Mouse (Mus musculus) forebrain, embryonic 16.5 days (tissue): Measurements from ENCODE around the gene Fubp1. TPM values are rescaled to one million over a fixed set of nuclear protein-coding genes. Genes with fewer than 3 reads are reported as not detected.

ENCODE experiments used
- ATAC-seq: fragments of 200-750 bp; cut with Nextera tagmentation; 2 replicates; pipeline ENCODE4 v1.8.0; 2017; ENCODE audit warnings: mild to moderate bottlenecking, moderate library complexity
- H3K27ac ChIP-seq: fragments of 300-500 bp; sonication (generic); 2 replicates; pipeline ENCODE4 v1.5.1; 2014; ENCODE audit warnings: low read length, control low read depth
- H3K27me3 ChIP-seq: fragments of 300-500 bp; sonication (generic); replicated peaks from 2 replicates; pipeline ENCODE4 v1.6.1; 2014; ENCODE audit warnings: low read length; ENCODE audit not compliant: control insufficient read depth, insufficient read depth
- H3K36me3 ChIP-seq: fragments of 300-500 bp; sonication (generic); 2 replicates; pipeline ENCODE4 v1.6.1; 2014; ENCODE audit not compliant: control insufficient read depth, insufficient read depth
- H3K4me1 ChIP-seq: fragments of 300-500 bp; sonication (generic); replicated peaks from 2 replicates; pipeline ENCODE4 v1.6.1; 2014; ENCODE audit warnings: low read length; ENCODE audit not compliant: control insufficient read depth, insufficient read depth
- H3K4me2 ChIP-seq: fragments of 300-500 bp; sonication (generic); 2 replicates; pipeline ENCODE4 v1.6.1; 2014; ENCODE audit warnings: mild to moderate bottlenecking, low read length, control low read depth
- H3K4me3 ChIP-seq: fragments of 300-500 bp; sonication (generic); replicated peaks from 2 replicates; pipeline ENCODE4 v1.5.1; 2014; ENCODE audit warnings: mild to moderate bottlenecking, low read length, control low read depth
- H3K9ac ChIP-seq: fragments of 300-500 bp; sonication (generic); replicated peaks from 2 replicates; pipeline ENCODE4 v1.6.1; 2014; ENCODE audit warnings: low read depth, low read length, control low read depth
- H3K9me3 ChIP-seq: fragments of 300-500 bp; sonication (generic); 2 replicates; pipeline ENCODE4 v1.6.1; 2016; ENCODE audit warnings: low read length; ENCODE audit not compliant: control insufficient read depth
- WGBS: fragments of 180-500 bp; shearing (Covaris S2); extraction: QIAGEN DNeasy Blood & Tissue Kit; methylation state at CpG from one replicate; pipeline ENCODE4 v1.1.7; 2014; 5-methylcytosine and 5-hydroxymethylcytosine counted together
- polyA plus RNA-seq: library from polyadenylated mRNA; unstranded; fragments of >200 nt; fragmentation: Nextera tagmentation; extraction: Ambion mirVana; gene quantifications from 2 replicates; pipeline ENCODE4 v1.2.1, GENCODE M21; 2015

The Fubp1 gene
- polyA plus RNA-seq, 1 experiment from 2014 or later = 297 TPM

DNA sequence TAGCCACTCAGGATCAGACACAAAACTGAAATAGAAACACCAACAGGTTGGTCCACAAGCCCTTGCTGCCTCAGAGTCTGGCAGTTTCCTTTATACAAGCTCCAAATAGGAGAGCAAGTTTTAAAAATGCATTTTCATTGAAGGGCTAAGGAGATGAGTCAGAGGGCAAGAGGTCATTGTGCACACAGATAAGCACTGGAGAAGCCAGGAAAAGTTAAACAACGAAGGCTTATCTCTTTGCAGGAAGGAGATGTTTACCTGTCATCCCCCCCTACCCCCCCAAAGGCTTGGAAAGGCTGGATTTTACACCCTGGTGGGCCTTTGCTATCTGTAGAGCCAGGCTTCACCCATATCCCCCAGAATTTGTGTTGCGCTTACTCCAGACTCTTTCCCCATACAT is 39.0 kb upstream of the Fubp1 start:
- peaks cover 11% of the 10 kb centered on the region for H3K4me1 ChIP-seq
- WGBS = 80% methylated on average over 2 of the region's 2 CpGs
- ATAC-seq = no peak

DNA sequence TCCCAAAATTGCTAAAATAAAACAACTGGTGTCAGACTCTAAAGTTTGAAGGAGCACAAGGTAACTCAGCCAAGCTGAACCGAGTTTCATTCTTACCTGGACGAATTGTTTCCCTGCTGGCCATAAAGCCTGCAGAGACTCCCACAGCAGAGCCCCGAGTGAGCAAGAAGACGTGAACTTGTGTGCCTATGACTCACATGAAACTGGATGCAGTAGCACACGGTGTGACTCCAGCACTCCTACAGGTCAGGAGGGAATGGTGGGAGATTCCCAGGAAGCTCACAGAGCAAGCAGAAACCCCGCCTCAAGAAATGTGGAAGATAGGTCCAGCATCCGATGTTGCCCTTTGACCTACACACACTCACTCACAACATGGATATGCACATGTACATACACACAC is 38.4 kb upstream of the Fubp1 start:
- 82% methylated on average over 7 of the region's 7 CpGs for WGBS
- H3K27me3 ChIP-seq = no peaks in the 10 kb centered on the region
- no peak overlapping the region for H3K4me2 ChIP-seq
- no peak overlapping the region for H3K27ac ChIP-seq
- H3K4me1 ChIP-seq = peaks cover 5% of the 10 kb centered on the region
- ATAC-seq = no peak
- no peaks in the 10 kb centered on the region for H3K9me3 ChIP-seq
- H3K9ac ChIP-seq = no peak overlapping the region
- H3K36me3 ChIP-seq = no peaks in the 10 kb centered on the region
- no peak overlapping the region for H3K4me3 ChIP-seq

More for the DNA sequence above, 39.0 kb upstream of the Fubp1 start:
- H3K4me2 ChIP-seq = no peak overlapping the region
- H3K9me3 ChIP-seq = no peaks in the 10 kb centered on the region
- no peaks in the 10 kb centered on the region for H3K36me3 ChIP-seq
- H3K27me3 ChIP-seq = no peaks in the 10 kb centered on the region
- H3K27ac ChIP-seq = no peak overlapping the region
- no peak overlapping the region for H3K9ac ChIP-seq
- H3K4me3 ChIP-seq = no peak overlapping the region

GRCm38 (mm10) chr3:152172322-152172935 is 37.8 kb upstream of the Fubp1 start:
- H3K9ac ChIP-seq = no peak overlapping the region
- H3K4me3 ChIP-seq = no peak overlapping the region
- no peaks in the 10 kb centered on the region for H3K4me1 ChIP-seq
- H3K27ac ChIP-seq = no peak overlapping the region
- WGBS = 86% methylated on average over 7 of the region's 7 CpGs
- no peak for ATAC-seq
- H3K27me3 ChIP-seq = no peaks in the 10 kb centered on the region
- H3K36me3 ChIP-seq = no peaks in the 10 kb centered on the region
- H3K4me2 ChIP-seq = no peak overlapping the region
- no peaks in the 10 kb centered on the region for H3K9me3 ChIP-seq

DNA sequence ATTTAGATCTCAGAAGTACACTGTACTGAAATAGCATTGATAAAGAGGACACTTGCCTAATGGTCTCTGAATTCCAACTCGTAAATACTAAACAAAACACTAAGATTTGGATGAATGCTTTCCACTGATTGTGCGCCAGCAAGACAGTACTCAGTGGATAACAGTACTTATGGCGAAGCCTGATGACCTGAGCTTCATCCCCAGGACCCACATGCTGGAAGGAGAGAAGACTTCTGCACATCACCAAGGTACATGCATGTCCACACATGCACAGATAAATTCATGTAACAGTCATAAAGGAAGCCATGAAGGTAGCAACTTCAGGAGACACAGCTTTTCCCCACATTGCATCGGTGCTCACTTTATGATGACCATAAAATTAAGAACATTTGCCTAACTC is 31.4 kb upstream of the Fubp1 start:
- Histone ChIP-seq H3K4me2 (no peak overlapping the region), H3K4me3 (no peak overlapping the region), H3K4me1 (no peaks in the 10 kb centered on the region), H3K9ac (no peak overlapping the region), H3K27ac (no peak overlapping the region), H3K9me3 (no peaks in the 10 kb centered on the region), H3K36me3 (0 out of 2 replicates have a peak, but pooled peaks cover 2% of the 10 kb centered on the region), H3K27me3 (no peaks in the 10 kb centered on the region)
- WGBS = 86% methylated on average over 4 of the region's 4 CpGs
- ATAC-seq = no peak

- Histone ChIP-seq H3K36me3 (0 out of 2 replicates have a peak, but pooled peaks cover 2% of the 10 kb centered on the region), H3K4me2 (no peak overlapping the region), H3K9ac (no peak overlapping the region), H3K27ac (no peak overlapping the region), H3K9me3 (no peaks in the 10 kb centered on the region), H3K4me3 (no peak overlapping the region), H3K27me3 (no peaks in the 10 kb centered on the region), H3K4me1 (no peaks in the 10 kb centered on the region)
- no peak for ATAC-seq
- 56% methylated on average over 1 of the region's 1 CpGs for WGBS
These were observed 30.9 kb upstream of the Fubp1 start for GRCm38 (mm10) chr3:152179285-152179684.

- Histone ChIP-seq H3K36me3 (peaks cover 4% of the 10 kb centered on the region; the same call in 1 of the 2 replicates), H3K4me3 (no peak overlapping the region), H3K27ac (no peak overlapping the region), H3K4me2 (no peak overlapping the region), H3K27me3 (no peaks in the 10 kb centered on the region), H3K9me3 (no peaks in the 10 kb centered on the region), H3K9ac (no peak overlapping the region), H3K4me1 (no peaks in the 10 kb centered on the region)
- ATAC-seq = no peak
- 95% methylated on average over 4 of the region's 4 CpGs for WGBS
These were observed 29.6 kb upstream of the Fubp1 start for GRCm38 (mm10) chr3:152180624-152181023.

DNA sequence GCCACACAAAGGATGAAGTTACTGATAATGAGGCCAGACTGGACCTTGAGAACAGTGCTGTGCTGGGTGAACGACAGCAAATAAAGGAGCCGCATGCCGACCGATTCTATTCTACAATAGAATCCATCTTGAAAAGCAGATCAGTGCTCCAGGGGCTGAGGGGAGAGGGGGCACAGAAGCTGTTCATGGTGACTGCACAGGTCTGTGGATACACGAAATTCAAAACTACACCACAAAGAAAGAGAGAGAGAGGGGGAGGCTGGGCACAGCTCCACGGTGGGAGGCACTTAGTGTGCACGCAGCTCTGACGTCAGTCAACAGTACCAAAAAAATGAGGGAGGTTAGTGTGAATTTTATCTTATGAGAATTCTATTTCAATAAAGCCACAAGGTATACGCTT is 26.7 kb upstream of the Fubp1 start:
- Histone ChIP-seq H3K4me3 (no peak overlapping the region), H3K4me1 (no peaks in the 10 kb centered on the region)
- WGBS = 38% methylated on average over 9 of the region's 9 CpGs

GRCm38 (mm10) chr3:152186106-152186505 is 24.1 kb upstream of the Fubp1 start:
- no peak for ATAC-seq
- Histone ChIP-seq H3K9ac (no peak overlapping the region), H3K4me1 (peaks cover 6% of the 10 kb centered on the region), H3K9me3 (no peaks in the 10 kb centered on the region), H3K27me3 (no peaks in the 10 kb centered on the region), H3K4me3 (no peak overlapping the region), H3K27ac (no peak overlapping the region), H3K36me3 (peaks cover 4% of the 10 kb centered on the region; the same call in 1 of the 2 replicates), H3K4me2 (no peak overlapping the region)
- 87% methylated on average over 6 of the region's 6 CpGs for WGBS

More for the DNA sequence above, 26.7 kb upstream of the Fubp1 start:
- H3K4me2 ChIP-seq = no peak overlapping the region
- no peaks in the 10 kb centered on the region for H3K27me3 ChIP-seq
- no peaks in the 10 kb centered on the region for H3K9me3 ChIP-seq
- ATAC-seq = no peak
- peaks cover 4% of the 10 kb centered on the region; the same call in 1 of the 2 replicates for H3K36me3 ChIP-seq
- H3K9ac ChIP-seq = no peak overlapping the region
- H3K27ac ChIP-seq = no peak overlapping the region

GRCm38 (mm10) chr3:152189306-152189705 is 20.9 kb upstream of the Fubp1 start:
- Histone ChIP-seq H3K9me3 (no peaks in the 10 kb centered on the region), H3K4me1 (peaks cover 18% of the 10 kb centered on the region), H3K4me3 (no peak overlapping the region), H3K27ac (no peak overlapping the region), H3K9ac (no peak overlapping the region), H3K27me3 (no peaks in the 10 kb centered on the region), H3K4me2 (no peak overlapping the region), H3K36me3 (peaks cover 2% of the 10 kb centered on the region; the same call in 1 of the 2 replicates)
- WGBS = 77% methylated on average over 4 of the region's 4 CpGs
- no peak for ATAC-seq
